15 mouse cellular contexts compared by ENCODE assay signal in the genomic region with DNA sequence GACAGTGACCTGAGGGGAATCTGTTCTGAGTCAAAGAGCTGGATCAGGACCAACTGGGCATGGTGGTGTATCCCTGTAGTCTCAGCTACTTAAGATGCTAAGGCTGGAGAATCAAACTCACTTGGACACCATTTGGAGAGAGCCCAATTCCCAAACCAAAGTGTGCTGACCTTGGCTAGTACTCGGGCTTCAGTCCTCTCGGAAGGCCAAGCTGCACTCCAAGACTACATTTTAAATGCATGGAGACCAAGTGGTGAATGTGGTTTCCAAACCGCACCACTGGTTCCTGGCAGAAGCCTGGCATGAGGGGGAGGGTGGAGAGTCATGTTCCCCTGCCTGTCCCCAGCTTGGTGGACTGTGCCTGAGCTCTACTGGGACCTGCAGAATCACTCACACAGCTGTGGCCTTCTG. TPM values are rescaled to one million over a fixed set of nuclear protein-coding genes. Genes with fewer than 3 reads are reported as not detected.
DNase-seq lines count a peak whose midpoint lies in the region; ATAC-seq and TF ChIP-seq lines count a peak whose summit lies in the region.
"Had no signal": no experiment of that assay in that cellular context is flagged by ENCODE, and none has a peak within 500 bp of the region (broad histone marks: within the 10 kb centered on the region; RNA-seq: fewer than 3 reads in every experiment).

No protein-coding gene starts in this region.

- no peak for TF ChIP-seq CTCF in thymus, adult 2 months (IDR thresholded peaks at IDR 0.05; ENCODE audit: borderline replicate concordance, control insufficient read depth, extremely low read depth, insufficient read depth, low read length, poor library complexity)

- no peak overlapping the region for H3K4me2 ChIP-seq in heart, embryonic 11.5 days
- H3K4me2 ChIP-seq in neural tube, embryonic 15.5 days, result no peak overlapping the region
- H3K4me2 ChIP-seq: heart, embryonic 15.5 days; hindbrain, embryonic 15.5 days; midbrain, embryonic 15.5 days had no signal

- H3K27me3 ChIP-seq in heart, embryonic 11.5 days (ENCODE audit: control insufficient read depth, insufficient read depth, low read length), result no peaks in the 10 kb centered on the region
- H3K27me3 ChIP-seq in neural tube, embryonic 15.5 days (replicated peaks), result no peaks in the 10 kb centered on the region
- H3K27me3 ChIP-seq in thymus, adult 2 months (ENCODE audit: control insufficient read depth, insufficient read depth, low read length), result no peaks in the 10 kb centered on the region
- H3K27me3 ChIP-seq: heart, embryonic 15.5 days; hindbrain, embryonic 15.5 days; midbrain, embryonic 15.5 days had no signal

- no peaks in the 10 kb centered on the region for H3K36me3 ChIP-seq in heart, embryonic 11.5 days (ENCODE audit: control insufficient read depth, insufficient read depth, low read length)
- H3K36me3 ChIP-seq in neural tube, embryonic 15.5 days, result no peaks in the 10 kb centered on the region
- no peaks in the 10 kb centered on the region for H3K36me3 ChIP-seq in thymus, adult 2 months (ENCODE audit: control insufficient read depth, insufficient read depth, low read length)
- H3K36me3 ChIP-seq: heart, embryonic 15.5 days; hindbrain, embryonic 15.5 days; midbrain, embryonic 15.5 days had no signal

- WGBS in heart, embryonic 11.5 days (ENCODE audit: insufficient replicate concordance), result 90% methylated on average over 3 of the region's 3 CpGs
- 83% methylated on average over 3 of the region's 3 CpGs for WGBS in neural tube, embryonic 15.5 days
- WGBS in thymus, adult 2 months, result 82% methylated on average over 3 of the region's 3 CpGs

- no peak overlapping the region for H3K4me3 ChIP-seq in heart, embryonic 11.5 days (ENCODE audit: low read depth, low read length)
- H3K4me3 ChIP-seq in neural tube, embryonic 15.5 days (replicated peaks), result no peak overlapping the region
- no peak overlapping the region for H3K4me3 ChIP-seq in thymus, adult 2 months (ENCODE audit: control insufficient read depth, insufficient read depth, low read length)
- H3K4me3 ChIP-seq: heart, embryonic 15.5 days; hindbrain, embryonic 15.5 days; midbrain, embryonic 15.5 days had no signal

- DNase-seq in heart, adult 11 months, result peak; percentile 94
- peak; percentile 16 to 35 for DNase-seq in lung, adult 18-20 months
- no peak for DNase-seq in lung, postnatal 25 days (ENCODE audit: low spot score)
- DNase-seq in 416B (ENCODE audit: low read depth), result peak; percentile 3
- DNase-seq in fibroblast of lung, adult 2 months (ENCODE audit: low read depth), result peak; percentile 44
- DNase-seq in thymus, adult 2 months, result no peak
- DNase-seq: cerebellum, adult 8-10 months; kidney, adult 18-20 months; thymus, postnatal 4 days had no signal

- no peak for TF ChIP-seq POLR2A in thymus, adult 2 months (IDR thresholded peaks at IDR 0.05; ENCODE audit: control insufficient read depth, extremely low read depth, insufficient read depth, low read length, poor library complexity)

- no peaks in the 10 kb centered on the region for H3K9me3 ChIP-seq in heart, embryonic 11.5 days (replicated peaks; ENCODE audit: control insufficient read depth, low read length)
- no peaks in the 10 kb centered on the region for H3K9me3 ChIP-seq in neural tube, embryonic 15.5 days (replicated peaks)
- H3K9me3 ChIP-seq: heart, embryonic 15.5 days; hindbrain, embryonic 15.5 days; midbrain, embryonic 15.5 days had no signal

- no peak for ATAC-seq in heart, embryonic 11.5 days (replicated peaks; ENCODE audit: insufficient number of reproducible peaks, low FRiP score, low TSS enrichment)
- no peak for ATAC-seq in neural tube, embryonic 15.5 days (ENCODE audit: low FRiP score)
- ATAC-seq: forebrain, embryonic 14.5 days had no signal

- H3K27ac ChIP-seq in heart, embryonic 11.5 days (ENCODE audit: low read depth, low read length), result no peak overlapping the region
- no peak overlapping the region for H3K27ac ChIP-seq in neural tube, embryonic 15.5 days (replicated peaks)
- no peak overlapping the region for H3K27ac ChIP-seq in thymus, adult 2 months (ENCODE audit: control insufficient read depth, insufficient read depth, low read length)
- H3K27ac ChIP-seq: heart, embryonic 15.5 days; hindbrain, embryonic 15.5 days; midbrain, embryonic 15.5 days had no signal

- H3K4me1 ChIP-seq in heart, embryonic 11.5 days (ENCODE audit: control insufficient read depth, insufficient read depth, low read length), result no peaks in the 10 kb centered on the region
- no peaks in the 10 kb centered on the region for H3K4me1 ChIP-seq in neural tube, embryonic 15.5 days
- H3K4me1 ChIP-seq in thymus, adult 2 months (replicated peaks; ENCODE audit: control insufficient read depth, insufficient read depth, low read length), result no peaks in the 10 kb centered on the region
- H3K4me1 ChIP-seq: hindbrain, embryonic 15.5 days; midbrain, embryonic 15.5 days had no signal

- H3K9ac ChIP-seq in heart, embryonic 11.5 days (ENCODE audit: low read depth, low read length), result no peak overlapping the region
- no peak overlapping the region for H3K9ac ChIP-seq in neural tube, embryonic 15.5 days (replicated peaks)
- H3K9ac ChIP-seq: heart, embryonic 15.5 days; hindbrain, embryonic 15.5 days; midbrain, embryonic 15.5 days had no signal

RNA-seq across cellular contexts. Expression of a gene that starts 43.7 kb away (rescaled TPM):
- polyA plus RNA-seq in heart, embryonic 11.5 days (2014; fragmentation: Nextera tagmentation; extraction: Ambion mirVana), result 0.45 and 0.63 TPM in 2 replicates
- polyA plus RNA-seq in neural tube, embryonic 15.5 days (2015; fragmentation: Nextera tagmentation; extraction: Ambion mirVana), result 29.8 and 37.6 TPM in 2 replicates
- polyA plus RNA-seq in thymus, adult 2 months (2012; rRNA removed), result 0.54 and 0.66 TPM in 2 replicates

RNA-seq across cellular contexts. Expression of a gene that starts 59.7 kb away (rescaled TPM):
- 54.7 and 66.0 TPM in 2 replicates for polyA plus RNA-seq in heart, embryonic 11.5 days (2014; fragmentation: Nextera tagmentation; extraction: Ambion mirVana)
- 70.0 and 75.9 TPM in 2 replicates for polyA plus RNA-seq in neural tube, embryonic 15.5 days (2015; fragmentation: Nextera tagmentation; extraction: Ambion mirVana)
- 161 and 309 TPM in 2 replicates for polyA plus RNA-seq in thymus, adult 2 months (2012; rRNA removed)

Comparison
In these comparisons a context has a peak if more than half of its experiments do, and no peak if none do; other contexts are left out.
1. DNase-seq: peak in heart, adult 11 months (single experiment), lung, adult 18-20 months (2 of 2), 416B (single experiment) and fibroblast of lung, adult 2 months (single experiment); none in lung, postnatal 25 days (single experiment) and thymus, adult 2 months (single experiment).
2. RNA of a gene that starts 43.7 kb away (polyA plus RNA-seq): 29.8 to 37.6 TPM in neural tube, embryonic 15.5 days; 0.54 to 0.66 TPM in thymus, adult 2 months and 0.45 to 0.63 TPM in heart, embryonic 11.5 days; every median in the first group is over 10 times any median in the second.